Mouse (Mus musculus): ENCODE measurements around the gene Adgrg3. TPM values are rescaled to one million over a fixed set of nuclear protein-coding genes. Genes with fewer than 3 reads are reported as not detected.

The Adgrg3 gene
- total RNA-seq, 4 experiments from 2014 or later = 2.2 to 4.1 (median 3.1) TPM

GRCm38 (mm10) chr8:95081650-95082049 is 64.2 kb downstream of the Adgrg3 start:
- DNase-seq = no peak

- DNase-seq = no peak
Observed at GRCm38 (mm10) chr8:95084261-95084660, 66.8 kb downstream of the Adgrg3 start.

- DNase-seq = no peak
Observed at GRCm38 (mm10) chr8:95084744-95085431, 67.4 kb downstream of the Adgrg3 start.

DNA sequence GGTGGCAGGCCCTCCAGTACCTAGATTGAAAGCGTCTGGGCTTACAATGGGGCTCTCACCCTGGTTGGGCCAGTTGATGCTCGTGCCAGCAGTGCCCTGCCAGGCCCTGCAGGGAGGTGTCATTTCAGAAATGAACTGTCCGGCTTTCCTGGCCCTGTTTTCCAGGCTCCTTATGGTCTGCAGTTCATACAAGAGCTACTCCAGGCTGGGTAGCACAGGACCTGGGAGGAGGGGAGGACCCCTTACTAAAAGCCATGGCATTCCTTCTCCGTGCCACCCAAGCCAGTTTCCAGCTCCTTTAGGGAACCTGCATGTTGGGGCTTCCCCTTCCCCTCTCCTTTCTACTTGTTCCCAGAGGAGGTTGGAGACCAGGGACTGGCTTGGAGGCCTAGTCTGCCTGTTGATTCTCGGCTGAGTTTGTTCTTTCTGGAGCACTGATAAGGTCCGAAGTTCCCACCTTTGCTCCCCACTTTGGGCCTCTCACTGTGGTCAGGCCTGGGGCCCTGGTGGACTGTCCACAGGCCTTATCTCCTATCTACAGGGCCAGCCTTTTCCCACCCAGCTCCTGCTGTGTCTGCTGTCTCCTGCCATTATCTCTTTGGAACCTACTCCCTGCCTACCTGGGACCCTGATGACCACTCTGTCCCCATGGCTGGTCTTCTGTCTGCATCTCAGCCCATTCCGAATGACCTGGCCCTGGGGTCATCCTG is 68.1 kb downstream of the Adgrg3 start:
- DNase-seq = no peak

DNA sequence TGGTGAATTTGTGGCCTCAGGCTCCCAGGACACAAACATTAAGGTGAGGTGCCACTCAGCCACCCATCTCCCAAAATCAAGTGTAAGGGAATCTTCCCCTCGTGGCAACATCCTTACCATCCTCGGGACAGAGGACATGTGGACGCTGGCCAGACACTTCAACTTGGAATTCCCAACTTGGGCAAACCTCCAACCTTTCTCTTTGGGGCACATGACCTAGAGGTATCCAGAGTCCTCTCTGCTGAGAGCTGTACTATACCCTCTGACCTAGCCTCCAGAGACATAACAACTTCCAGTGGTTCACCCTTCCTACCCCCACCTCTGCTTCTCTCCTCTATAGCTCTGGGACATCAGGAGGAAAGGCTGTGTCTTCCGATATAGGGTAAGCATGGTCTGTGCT is 76.1 kb downstream of the Adgrg3 start:
- no peak for DNase-seq

Other genes with a start within 250 kb of the Adgrg3 start
- gene Cx3cl1, start 245.7 kb upstream of the Adgrg3 start, total RNA-seq (2022) = 10 to 100 TPM; 27.2 to 62.7 (median 45.0) TPM
- gene Ccl17, start 207.2 kb upstream of the Adgrg3 start, total RNA-seq (2022) = 1 to 10 TPM in 3 of 4 experiments, under 1 TPM in 1; 0.55 to 4.4 (median 1.7) TPM
- gene Coq9, start 179.4 kb upstream of the Adgrg3 start, total RNA-seq (2022) = 100 to 1,000 TPM; 145 to 165 (median 158) TPM
- 10 to 100 TPM; 67.0 to 99.3 (median 78.5) TPM for gene Ciapin1, start 179.3 kb upstream of the Adgrg3 start, total RNA-seq (2022)
- 10 to 100 TPM; 55.9 to 91.6 (median 71.1) TPM for gene Polr2c, start 160.2 kb upstream of the Adgrg3 start, total RNA-seq (2022)
- 10 to 100 TPM in 2 of 4 experiments, 1 to 10 TPM in 2; 6.5 to 13.8 (median 9.8) TPM for gene Dok4, start 141.4 kb upstream of the Adgrg3 start, total RNA-seq (2022)
- 10 to 100 TPM in 2 of 4 experiments, 1 to 10 TPM in 2; 6.9 to 11.1 (median 8.6) TPM for gene Ccdc102a, start 99.6 kb upstream of the Adgrg3 start, total RNA-seq (2022)
- gene Adgrg5, start 94.0 kb upstream of the Adgrg3 start, total RNA-seq (2022) = 1 to 10 TPM in 2 of 4 experiments, under 1 TPM in 2; 0.49 to 2.0 (median 0.94) TPM
- gene Adgrg1, start 42.9 kb upstream of the Adgrg3 start, total RNA-seq (2022) = 10 to 100 TPM; 14.6 to 60.9 (median 38.3) TPM
- gene Drc7, start 37.4 kb downstream of the Adgrg3 start, total RNA-seq (2022) = not detected
- gene Katnb1, start 63.5 kb downstream of the Adgrg3 start, total RNA-seq (2022) = 10 to 100 TPM; 13.8 to 23.6 (median 16.1) TPM
- 100 to 1,000 TPM; 165 to 259 (median 182) TPM for gene Kifc3, start 185.1 kb downstream of the Adgrg3 start, total RNA-seq (2022)